Mouse (Mus musculus) megakaryocyte, embryonic 14.5 days (primary cell): ENCODE data around the gene Prss30. TPM values are rescaled to one million over a fixed set of nuclear protein-coding genes. Genes with fewer than 3 reads are reported as not detected.
A peak's percentile ranks its signal among the peaks of the same experiment; 100 is the strongest.

Source experiments
- H3K27me3 ChIP-seq: replicated peaks from 2 replicates; pipeline ENCODE3; 2012; ENCODE audit warnings: inconsistent platforms
- H3K36me3 ChIP-seq: replicated peaks from 2 replicates; pipeline ENCODE3; 2012; ENCODE audit warnings: low read length, inconsistent platforms, mixed read lengths
- H3K4me1 ChIP-seq: 2 replicates; pipeline ENCODE4 v1.6.1; 2012; ENCODE audit warnings: inconsistent platforms
- H3K4me3 ChIP-seq: replicated peaks from 2 replicates; pipeline ENCODE3; 2012; ENCODE audit warnings: moderate library complexity, mild to moderate bottlenecking, inconsistent platforms
- H3K9me3 ChIP-seq: 2 replicates; pipeline ENCODE4 v1.6.1; 2012; ENCODE audit warnings: inconsistent platforms
- FLI1 ChIP-seq: IDR thresholded peaks from 2 replicates; pipeline ENCODE4 v1.6.1; 2012; ENCODE audit warnings: low read length, inconsistent platforms, mixed read lengths
- GATA1 ChIP-seq: IDR thresholded peaks from 3 replicates; pipeline ENCODE4 v1.6.1; 2012; ENCODE audit warnings: mixed read lengths, low read length, inconsistent platforms, borderline replicate concordance
- polyA plus RNA-seq: library from polyadenylated mRNA; stranded (reverse); fragments of >175 nt; gene quantifications from 2 replicates; pipeline ENCODE4 v1.2.3, GENCODE M21; 2012; ENCODE audit warnings: low replicate concordance; ENCODE audit not compliant: insufficient read depth

Gene Prss30
- polyA plus RNA-seq, 1 experiment, result 0.09 TPM

- no peaks in the 10 kb centered on the region for H3K36me3 ChIP-seq
- no peak overlapping the region for H3K4me3 ChIP-seq
- H3K27me3 ChIP-seq, result peaks cover 60% of the 10 kb centered on the region
- H3K4me1 ChIP-seq, result peaks cover 15% of the 10 kb centered on the region
- TF ChIP-seq FLI1 (no peak), GATA1 (no peak)
- no peaks in the 10 kb centered on the region for H3K9me3 ChIP-seq
Observed at GRCm38 (mm10) chr17:23989802-23990201, 9.4 kb upstream of the Prss30 start.

- Histone ChIP-seq H3K27me3 (peaks cover 42% of the 10 kb centered on the region), H3K4me1 (peaks cover 9% of the 10 kb centered on the region), H3K9me3 (no peaks in the 10 kb centered on the region), H3K4me3 (no peak overlapping the region), H3K36me3 (no peaks in the 10 kb centered on the region)
- TF ChIP-seq GATA1, result no peak
- TF ChIP-seq FLI1, result no peak
Observed at GRCm38 (mm10) chr17:23984989-23985388, 4.6 kb upstream of the Prss30 start.

GRCm38 (mm10) chr17:23982912-23983311 is 2.5 kb upstream of the Prss30 start:
- peaks cover 33% of the 10 kb centered on the region for H3K27me3 ChIP-seq
- no peak overlapping the region for H3K4me3 ChIP-seq
- TF ChIP-seq GATA1, result no peak
- TF ChIP-seq FLI1, result no peak
- peaks cover 9% of the 10 kb centered on the region for H3K4me1 ChIP-seq
- H3K36me3 ChIP-seq, result no peaks in the 10 kb centered on the region
- H3K9me3 ChIP-seq, result no peaks in the 10 kb centered on the region

- Histone ChIP-seq H3K27me3 (peaks cover 18% of the 10 kb centered on the region), H3K36me3 (no peaks in the 10 kb centered on the region), H3K4me3 (no peak overlapping the region), H3K9me3 (no peaks in the 10 kb centered on the region), H3K4me1 (peaks cover 9% of the 10 kb centered on the region)
- TF ChIP-seq GATA1 (no peak), FLI1 (no peak)
Observed at GRCm38 (mm10) chr17:23979471-23979870, 895 bp downstream of the Prss30 start.

GRCm38 (mm10) chr17:23976665-23977064 is 3.7 kb downstream of the Prss30 start:
- TF ChIP-seq FLI1 (no peak), GATA1 (no peak)
- Histone ChIP-seq H3K4me1 (0 out of 2 replicates have a peak, but pooled peaks cover 3% of the 10 kb centered on the region), H3K27me3 (peaks cover 29% of the 10 kb centered on the region), H3K9me3 (no peaks in the 10 kb centered on the region), H3K36me3 (no peaks in the 10 kb centered on the region), H3K4me3 (no peak overlapping the region)

GRCm38 (mm10) chr17:23971315-23971714 is 9.1 kb downstream of the Prss30 start:
- peak overlapping the region; percentile 8 for H3K4me3 ChIP-seq
- H3K27me3 ChIP-seq, result peaks cover 34% of the 10 kb centered on the region
- H3K36me3 ChIP-seq, result no peaks in the 10 kb centered on the region
- peaks cover 3% of the 10 kb centered on the region; the same call in 1 of the 2 replicates for H3K4me1 ChIP-seq
- TF ChIP-seq GATA1 (no peak), FLI1 (no peak)
- no peaks in the 10 kb centered on the region for H3K9me3 ChIP-seq

- TF ChIP-seq FLI1, result no peak
- no peak for TF ChIP-seq GATA1
- Histone ChIP-seq H3K9me3 (no peaks in the 10 kb centered on the region), H3K36me3 (no peaks in the 10 kb centered on the region), H3K4me1 (peaks cover 9% of the 10 kb centered on the region; the same call in 1 of the 2 replicates), H3K4me3 (no peak overlapping the region), H3K27me3 (peaks cover 40% of the 10 kb centered on the region)
Observed at GRCm38 (mm10) chr17:23969231-23969630, 11.1 kb downstream of the Prss30 start.

DNA sequence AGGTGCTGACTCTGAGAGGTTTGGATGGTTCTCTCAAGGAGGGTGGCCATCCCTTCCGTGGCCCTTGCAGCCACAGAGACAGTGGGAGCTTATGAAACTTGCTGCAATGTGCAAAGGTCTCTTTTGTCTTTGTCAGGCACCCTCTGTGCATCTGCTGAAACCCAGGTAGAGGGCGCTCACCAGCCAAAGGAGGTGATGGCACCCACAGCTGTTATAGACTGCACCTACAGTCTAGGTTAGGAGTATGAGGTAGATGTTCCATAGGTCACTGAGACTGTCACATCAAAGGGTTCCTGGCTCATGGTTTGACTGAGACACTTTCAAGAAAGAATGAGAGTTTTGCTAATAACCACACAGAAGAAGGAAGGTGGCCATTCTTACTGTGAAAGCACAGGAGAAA is 11.6 kb downstream of the Prss30 start:
- H3K9me3 ChIP-seq, result no peaks in the 10 kb centered on the region
- TF ChIP-seq FLI1 (no peak), GATA1 (no peak)
- H3K36me3 ChIP-seq, result no peaks in the 10 kb centered on the region
- H3K4me3 ChIP-seq, result no peak overlapping the region
- H3K4me1 ChIP-seq, result peaks cover 9% of the 10 kb centered on the region; the same call in 1 of the 2 replicates
- peaks cover 38% of the 10 kb centered on the region for H3K27me3 ChIP-seq

DNA sequence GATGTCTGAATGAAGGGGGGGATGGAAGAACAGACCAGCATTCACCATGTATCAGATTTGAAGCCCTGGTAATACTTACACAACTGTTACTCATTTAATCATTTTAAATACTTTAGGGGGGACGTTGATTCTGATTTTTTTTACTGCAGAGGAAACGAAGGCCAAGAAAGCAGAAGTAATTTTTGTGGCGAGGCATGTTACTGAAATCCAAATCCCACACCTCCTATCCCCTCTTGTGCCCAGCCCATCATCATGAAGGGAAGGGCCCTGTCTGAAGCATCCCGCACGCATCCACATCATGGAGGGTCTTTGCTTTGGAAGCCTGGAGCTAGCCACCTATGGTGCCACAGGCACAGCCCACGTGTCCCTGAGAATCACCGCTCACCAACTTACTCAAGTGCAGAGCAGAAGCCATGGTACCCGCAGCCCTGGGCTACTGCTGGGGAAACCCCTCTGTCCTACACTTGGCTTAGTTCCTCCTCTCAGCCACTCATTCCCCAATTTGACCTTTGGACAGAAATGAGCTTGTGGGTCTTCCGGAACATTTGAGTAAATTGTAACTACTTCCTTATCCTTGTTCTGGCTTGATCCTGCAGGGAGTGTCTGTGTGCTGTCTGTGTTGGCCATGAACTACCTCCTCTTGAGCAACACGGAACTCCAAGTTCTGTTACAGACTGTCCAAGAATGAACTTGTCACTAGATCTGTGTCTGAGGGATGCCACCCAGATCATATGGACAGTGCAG is 13.5 kb downstream of the Prss30 start:
- Histone ChIP-seq H3K36me3 (no peaks in the 10 kb centered on the region), H3K27me3 (peaks cover 30% of the 10 kb centered on the region), H3K9me3 (no peaks in the 10 kb centered on the region), H3K4me3 (peak overlapping the region; percentile 28), H3K4me1 (peaks cover 9% of the 10 kb centered on the region; the same call in 1 of the 2 replicates)
- TF ChIP-seq GATA1 (no peak), FLI1 (no peak)

GRCm38 (mm10) chr17:23965805-23966425 is 14.5 kb downstream of the Prss30 start:
- no peak overlapping the region for H3K4me3 ChIP-seq
- peaks cover 9% of the 10 kb centered on the region; the same call in 1 of the 2 replicates for H3K4me1 ChIP-seq
- peaks cover 25% of the 10 kb centered on the region for H3K27me3 ChIP-seq
- H3K36me3 ChIP-seq, result no peaks in the 10 kb centered on the region
- no peak for TF ChIP-seq GATA1
- TF ChIP-seq FLI1, result no peak
- no peaks in the 10 kb centered on the region for H3K9me3 ChIP-seq
